Mouse (Mus musculus): ENCODE results near the gene Olfm2. TPM values are rescaled to one million over a fixed set of nuclear protein-coding genes. Genes with fewer than 3 reads are reported as not detected.

The Olfm2 gene
- total RNA-seq, 2 experiments from 2014 or later = 73.0 to 73.1 TPM

GRCm38 (mm10) chr9:20747682-20748081, 1.5 kb upstream of the Olfm2 start:
- DNase-seq (ENCODE audit: low spot score in 2 of 2) = no peak

GRCm38 (mm10) chr9:20745129-20745966, 801 bp downstream of the Olfm2 start:
- DNase-seq (ENCODE audit: low spot score in 2 of 2) = no peak

GRCm38 (mm10) chr9:20743946-20744738, 2.0 kb downstream of the Olfm2 start:
- peak in 1 of 2 experiments; percentile 49 for DNase-seq (ENCODE audit: low spot score in 2 of 2)

- peak; percentile 78 to 83 for DNase-seq (ENCODE audit: low spot score in 2 of 2)
Observed at GRCm38 (mm10) chr9:20740407-20740806, 5.7 kb downstream of the Olfm2 start.

GRCm38 (mm10) chr9:20738251-20738999, 7.7 kb downstream of the Olfm2 start:
- DNase-seq (ENCODE audit: low spot score in 2 of 2) = no peak

GRCm38 (mm10) chr9:20737227-20737626, 8.9 kb downstream of the Olfm2 start:
- no peak for DNase-seq (ENCODE audit: low spot score in 2 of 2)

GRCm38 (mm10) chr9:20734692-20735091, 11.5 kb downstream of the Olfm2 start:
- no peak for DNase-seq (ENCODE audit: low spot score in 2 of 2)

- no peak for DNase-seq (ENCODE audit: low spot score in 2 of 2)
Observed at GRCm38 (mm10) chr9:20731797-20732196, 14.4 kb downstream of the Olfm2 start.

- no peak for DNase-seq (ENCODE audit: low spot score in 2 of 2)
Observed at GRCm38 (mm10) chr9:20729451-20729850, 16.7 kb downstream of the Olfm2 start.

- peak in 1 of 2 experiments; percentile 41 for DNase-seq (ENCODE audit: low spot score in 2 of 2)
Observed at GRCm38 (mm10) chr9:20727601-20728113, 18.5 kb downstream of the Olfm2 start.

GRCm38 (mm10) chr9:20726859-20727600, 19.1 kb downstream of the Olfm2 start:
- peak in 1 of 2 experiments; percentile 36 for DNase-seq (ENCODE audit: low spot score in 2 of 2)

GRCm38 (mm10) chr9:20726134-20726858, 19.9 kb downstream of the Olfm2 start:
- DNase-seq (ENCODE audit: low spot score in 2 of 2) = peak in 1 of 2 experiments; percentile 17

GRCm38 (mm10) chr9:20721582-20721981, 24.6 kb downstream of the Olfm2 start:
- no peak for DNase-seq (ENCODE audit: low spot score in 2 of 2)

- no peak for DNase-seq (ENCODE audit: low spot score in 2 of 2)
Observed at GRCm38 (mm10) chr9:20715332-20715731, 30.8 kb downstream of the Olfm2 start.

- DNase-seq (ENCODE audit: low spot score in 2 of 2) = peak; percentile 47 to 75
Observed at GRCm38 (mm10) chr9:20713478-20713987, 32.6 kb downstream of the Olfm2 start.

- DNase-seq (ENCODE audit: low spot score in 2 of 2) = no peak
Observed at GRCm38 (mm10) chr9:20712934-20713477, 33.1 kb downstream of the Olfm2 start.

- no peak for DNase-seq (ENCODE audit: low spot score in 2 of 2)
Observed at GRCm38 (mm10) chr9:20710471-20710870, 35.7 kb downstream of the Olfm2 start.

GRCm38 (mm10) chr9:20705981-20706380, 40.2 kb downstream of the Olfm2 start:
- no peak for DNase-seq (ENCODE audit: low spot score in 2 of 2)

- no peak for DNase-seq (ENCODE audit: low spot score in 2 of 2)
Observed at GRCm38 (mm10) chr9:20705420-20705819, 40.7 kb downstream of the Olfm2 start.

All from layer of hippocampus, postnatal 14 days (tissue).